In the genomic region with DNA sequence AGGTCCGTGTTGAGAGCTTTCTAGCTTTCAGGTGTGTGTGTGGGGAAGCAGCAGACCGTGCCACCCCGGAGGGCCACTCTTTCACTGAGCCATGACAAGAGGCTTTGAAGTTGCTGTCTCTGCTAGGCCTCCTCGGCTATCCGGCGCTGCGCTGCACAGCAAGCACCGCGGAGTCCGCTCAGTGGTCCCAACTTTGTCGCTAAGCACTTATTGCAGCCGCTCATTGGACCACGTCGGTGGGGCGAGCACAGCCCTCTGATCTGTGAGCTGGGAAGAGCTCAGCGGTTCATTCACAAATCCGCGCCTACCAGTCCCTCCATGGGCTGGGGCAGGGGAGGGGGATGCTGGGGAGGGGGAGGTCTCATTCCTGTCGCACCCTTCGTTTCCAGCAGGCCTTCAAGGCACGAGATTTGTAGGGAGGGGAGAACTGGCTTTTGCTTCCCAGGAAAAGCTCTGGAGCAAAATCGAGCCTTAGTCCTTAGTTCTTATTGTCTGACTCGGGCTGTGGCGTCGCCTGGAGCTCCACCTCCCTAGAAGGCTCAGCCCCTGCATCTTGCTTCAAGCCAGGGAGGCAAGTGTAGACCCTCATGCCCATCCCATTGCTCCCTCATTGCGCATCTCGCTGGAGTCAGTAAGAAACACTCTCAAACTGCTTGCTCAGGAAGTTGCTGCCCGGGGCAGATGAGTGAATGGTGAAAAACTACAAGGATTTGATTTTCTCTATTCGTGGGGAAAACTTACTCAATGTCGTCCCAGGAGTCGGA, we compare ENCODE assay signal across 12 mouse cellular contexts. TPM values are rescaled to one million over a fixed set of nuclear protein-coding genes. Genes with fewer than 3 reads are reported as not detected.
A peak's percentile ranks its signal among the peaks of the same experiment; 100 is the strongest.
DNase-seq lines count a peak whose midpoint lies in the region; ATAC-seq and TF ChIP-seq lines count a peak whose summit lies in the region.
"Had no signal": no experiment of that assay in that cellular context is flagged by ENCODE, and none has a peak within 500 bp of the region (broad histone marks: within the 10 kb centered on the region; RNA-seq: fewer than 3 reads in every experiment).

No protein-coding gene starts in this region.

- DNase-seq in heart, postnatal 14 days: no peak
- no peak for DNase-seq in ES-E14 (ENCODE audit: low read depth, low spot score)
- no peak for DNase-seq in adrenal gland, postnatal 10 days
- DNase-seq in left cerebral cortex, adult 9 months (ENCODE audit: low spot score in 2 of 2): no peak
- no peak for DNase-seq in layer of hippocampus, postnatal 14 days (ENCODE audit: low spot score in 2 of 2)
- DNase-seq: liver, postnatal 0 days had no signal

- no peaks in the 10 kb centered on the region for H3K9me3 ChIP-seq in heart, embryonic 12.5 days (replicated peaks)
- no peaks in the 10 kb centered on the region for H3K9me3 ChIP-seq in ES-E14 (ENCODE audit: control insufficient read depth, insufficient read depth, low read depth, low read length)
- no peaks in the 10 kb centered on the region for H3K9me3 ChIP-seq in forebrain, embryonic 12.5 days
- H3K9me3 ChIP-seq in limb, embryonic 13.5 days: no peaks in the 10 kb centered on the region

- H3K27ac ChIP-seq in heart, embryonic 12.5 days (ENCODE audit: poor library complexity, severe bottlenecking): no peak overlapping the region
- no peak overlapping the region for H3K27ac ChIP-seq in ES-E14 (ENCODE audit: insufficient read depth, low read depth, low read length, poor library complexity, severe bottlenecking)
- H3K27ac ChIP-seq in forebrain, embryonic 12.5 days: no peak overlapping the region
- H3K27ac ChIP-seq in limb, embryonic 13.5 days: no peak overlapping the region

- peaks cover 95% of the 10 kb centered on the region for H3K27me3 ChIP-seq in heart, embryonic 12.5 days (replicated peaks)
- H3K27me3 ChIP-seq in forebrain, embryonic 12.5 days: peaks cover 97% of the 10 kb centered on the region
- peaks cover 96% of the 10 kb centered on the region for H3K27me3 ChIP-seq in limb, embryonic 13.5 days

- WGBS in heart, embryonic 12.5 days: under 1% methylated on average over 31 of the region's 31 CpGs
- WGBS in forebrain, embryonic 12.5 days: under 1% methylated on average over 31 of the region's 31 CpGs
- WGBS in limb, embryonic 13.5 days: under 1% methylated on average over 31 of the region's 31 CpGs

- H3K4me1 ChIP-seq in heart, embryonic 12.5 days (replicated peaks): peaks cover 15% of the 10 kb centered on the region
- peaks cover 0 to 2% of the 10 kb centered on the region in 2 experiments; a peak in 2 of 4 replicates for H3K4me1 ChIP-seq in ES-E14 (ENCODE audit: control insufficient read depth in 2 of 2, insufficient read depth in 2 of 2, low read length in 2 of 2, poor library complexity in 1 of 2)
- H3K4me1 ChIP-seq in forebrain, embryonic 12.5 days: peaks cover 23% of the 10 kb centered on the region
- H3K4me1 ChIP-seq in limb, embryonic 13.5 days: peaks cover 11% of the 10 kb centered on the region

- no peaks in the 10 kb centered on the region for H3K36me3 ChIP-seq in heart, embryonic 12.5 days
- no peaks in the 10 kb centered on the region for H3K36me3 ChIP-seq in ES-E14 (ENCODE audit: control insufficient read depth, insufficient read depth, low read length, poor library complexity, severe bottlenecking)
- no peaks in the 10 kb centered on the region for H3K36me3 ChIP-seq in forebrain, embryonic 12.5 days (replicated peaks)
- no peaks in the 10 kb centered on the region for H3K36me3 ChIP-seq in limb, embryonic 13.5 days

- intact Hi-C loops in heart, postnatal 14 days (cut with DNase I): no loop called here

- peak overlapping the region; percentile 37 for H3K4me2 ChIP-seq in heart, embryonic 12.5 days
- H3K4me2 ChIP-seq in forebrain, embryonic 12.5 days: peak overlapping the region; percentile 36
- peak overlapping the region; percentile 49 for H3K4me2 ChIP-seq in limb, embryonic 13.5 days (replicated peaks)

- no peak overlapping the region for H3K9ac ChIP-seq in heart, embryonic 12.5 days
- no peak overlapping the region for H3K9ac ChIP-seq in ES-E14 (ENCODE audit: insufficient read depth, low read depth, low read length, poor library complexity, severe bottlenecking)
- H3K9ac ChIP-seq in forebrain, embryonic 12.5 days: no peak overlapping the region
- H3K9ac ChIP-seq in limb, embryonic 13.5 days: no peak overlapping the region
- H3K9ac ChIP-seq: liver, postnatal 0 days had no signal

- H3K4me3 ChIP-seq in heart, embryonic 12.5 days: peak overlapping the region; percentile 22; the same call in 1 of the 2 replicates
- peak overlapping the region; percentile 16 to 20; a peak in 3 of 4 replicates for H3K4me3 ChIP-seq in ES-E14 (ENCODE audit: insufficient read depth in 1 of 2, low read depth in 1 of 2, low read length in 2 of 2, poor library complexity in 1 of 2, severe bottlenecking in 1 of 2)
- peak overlapping the region; percentile 11; the same call in 1 of the 2 replicates for H3K4me3 ChIP-seq in forebrain, embryonic 12.5 days (replicated peaks)
- H3K4me3 ChIP-seq in limb, embryonic 13.5 days: peak overlapping the region; percentile 20

- in situ Hi-C loops in ES-E14 (cut with MboI; ENCODE audit: low sequenced_read_pairs in 2 of 2, unreplicated experiment in 2 of 2): no loop called here

- no peak for ATAC-seq in heart, embryonic 12.5 days (ENCODE audit: insufficient number of reproducible peaks, low FRiP score)
- ATAC-seq in forebrain, embryonic 12.5 days (ENCODE audit: low FRiP score): peak; percentile 39; the same call in 1 of the 2 replicates
- ATAC-seq in limb, embryonic 13.5 days (ENCODE audit: low FRiP score, low read depth): no peak; the same call in 1 of the 2 replicates
- ATAC-seq: liver, postnatal 0 days had no signal

TF ChIP-seq in ES-E14, 5 proteins besides CTCF, POLR2A, EP300 and RAD21:
- TF ChIP-seq CHD2 (IDR thresholded peaks at IDR 0.05; ENCODE audit: low read depth, low read length): no peak
- TF ChIP-seq MAFK (IDR thresholded peaks at IDR 0.05; ENCODE audit: insufficient read depth, low read depth, low read length): no peak
- no peak for TF ChIP-seq ZNF384 (IDR thresholded peaks at IDR 0.05; ENCODE audit: low read depth, low read length)
- TF ChIP-seq ZC3H11A (IDR thresholded peaks at IDR 0.05; ENCODE audit: borderline replicate concordance, low read depth, low read length): no peak

RNA-seq across cellular contexts. Expression of gene En2, which starts 7.0 kb away (rescaled TPM):
- not detected in 2 replicates for polyA plus RNA-seq in heart, embryonic 12.5 days (2016; fragmentation: Nextera tagmentation; extraction: Ambion mirVana)
- total RNA-seq in heart, postnatal 14 days (2021): not detected
- 3.2 and 3.3 TPM in 2 replicates for total RNA-seq in ES-E14 (2012; rRNA removed)
- not detected in 2 replicates for polyA plus RNA-seq in forebrain, embryonic 12.5 days (2016; fragmentation: Nextera tagmentation; extraction: Ambion mirVana)
- not detected in 2 replicates for polyA plus RNA-seq in limb, embryonic 13.5 days (2015; fragmentation: Nextera tagmentation; extraction: Ambion mirVana)
- not detected for total RNA-seq in adrenal gland, postnatal 10 days (2021)
- under 1 TPM; 0.45 to 0.67 TPM for total RNA-seq in layer of hippocampus, postnatal 14 days (2021)
- total RNA-seq: common myeloid progenitor, adult 5-6 weeks had no signal
- polyA plus RNA-seq: heart, embryonic 16.5 days; liver, postnatal 0 days; stomach, embryonic 16.5 days had no signal
